Mouse (Mus musculus): ENCODE data around the gene Bahcc1.

Gene Bahcc1

DNA sequence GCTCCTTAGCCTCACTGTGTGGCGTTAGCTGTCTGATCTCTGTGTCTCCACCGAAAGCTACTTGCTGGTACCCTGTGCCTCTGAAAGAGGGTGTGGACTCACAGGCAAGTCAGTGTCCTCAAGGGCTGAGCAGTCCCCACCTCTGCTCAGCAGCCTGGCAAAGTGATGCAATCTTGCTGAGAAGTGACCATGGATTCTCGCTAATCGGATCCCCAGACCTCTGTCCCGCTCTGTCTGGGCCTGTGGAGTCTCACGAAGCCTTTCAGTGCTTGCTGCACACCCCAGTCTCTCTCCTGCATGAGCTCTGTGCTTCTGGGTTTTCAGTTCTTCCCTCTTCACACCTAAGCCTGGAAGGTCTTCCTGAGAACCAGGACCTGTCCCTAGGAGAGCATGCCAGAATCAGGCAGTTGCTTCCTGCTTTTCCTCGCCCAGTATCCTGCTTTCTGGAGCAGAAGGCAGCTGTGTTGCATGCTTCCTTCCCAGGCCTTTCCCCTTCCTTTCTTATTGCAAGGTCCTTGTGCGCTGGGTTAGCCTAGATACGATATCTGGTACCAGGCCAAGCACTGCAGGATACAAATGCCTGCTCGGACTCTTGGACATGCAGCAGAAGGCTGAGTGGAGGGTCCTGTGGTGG, 15.5 kb downstream of the Bahcc1 start:
- no peak for DNase-seq

DNA sequence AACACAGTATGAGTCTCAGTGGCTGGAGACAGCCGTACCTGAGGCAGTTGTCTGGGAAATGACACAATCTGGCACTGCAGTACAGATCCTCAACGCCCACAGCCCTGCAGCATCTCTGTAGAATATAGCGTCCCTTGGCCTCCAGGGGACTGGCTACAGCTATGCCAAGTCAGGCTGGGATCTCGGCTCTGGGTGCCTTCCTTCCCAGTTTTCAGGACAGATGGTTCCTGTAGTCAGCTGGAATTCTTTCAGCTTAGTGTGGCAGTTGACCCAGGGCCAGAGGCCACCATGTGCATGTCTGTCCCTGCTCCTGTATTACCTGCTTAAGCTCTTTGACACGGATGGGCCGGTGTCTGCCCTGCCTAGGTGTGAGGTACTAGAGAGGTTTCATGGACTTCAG, 16.2 kb downstream of the Bahcc1 start:
- DNase-seq, result peak in 1 of 2 experiments; percentile 50

DNA sequence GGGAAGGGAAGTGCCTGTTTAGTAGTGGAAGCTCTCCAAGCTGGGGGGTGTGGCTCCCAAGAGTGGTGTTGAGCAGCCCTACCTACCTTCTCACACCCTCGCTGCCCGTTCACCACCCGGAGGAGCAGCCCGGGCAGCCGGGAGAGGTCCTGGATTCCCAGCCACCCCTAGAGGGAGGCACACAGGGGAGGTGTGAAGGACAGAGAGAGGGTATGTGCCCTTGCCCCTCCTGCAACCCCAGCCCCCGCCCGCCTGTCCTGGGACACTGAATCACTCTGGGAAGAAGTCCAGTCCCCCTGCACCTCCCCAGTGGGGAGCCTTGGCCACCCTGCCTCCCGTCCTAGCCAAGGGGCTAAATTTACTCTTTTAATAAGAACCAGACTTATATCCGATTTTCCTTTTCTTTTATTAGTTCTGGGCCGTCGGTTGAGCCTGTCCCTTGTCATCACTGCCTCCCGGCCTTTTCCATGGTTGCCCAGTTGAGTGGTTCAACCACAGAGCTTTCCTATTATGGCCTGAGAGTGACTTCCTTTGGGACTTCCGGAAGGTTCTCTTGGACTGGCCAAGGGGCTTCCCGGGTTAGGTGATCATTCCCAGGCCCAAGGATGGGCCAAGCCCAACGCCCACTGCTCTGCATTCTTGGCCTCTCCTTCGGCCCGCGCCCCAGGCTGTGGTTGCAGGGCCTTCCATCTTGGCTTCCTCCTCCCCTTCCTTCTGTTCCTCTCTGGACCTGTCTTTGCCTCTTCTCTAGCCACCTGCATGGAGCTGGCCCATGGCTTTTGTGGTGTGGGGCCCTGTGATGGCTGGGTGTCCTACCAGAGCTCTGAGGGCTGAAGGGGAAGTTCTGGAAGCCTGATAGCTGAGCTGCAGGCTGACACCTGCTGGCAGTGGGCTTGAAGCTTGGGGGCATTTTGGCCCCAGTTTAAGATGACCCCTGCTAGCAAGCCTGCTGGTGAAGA, 18.5 kb downstream of the Bahcc1 start:
- DNase-seq, result no peak

DNA sequence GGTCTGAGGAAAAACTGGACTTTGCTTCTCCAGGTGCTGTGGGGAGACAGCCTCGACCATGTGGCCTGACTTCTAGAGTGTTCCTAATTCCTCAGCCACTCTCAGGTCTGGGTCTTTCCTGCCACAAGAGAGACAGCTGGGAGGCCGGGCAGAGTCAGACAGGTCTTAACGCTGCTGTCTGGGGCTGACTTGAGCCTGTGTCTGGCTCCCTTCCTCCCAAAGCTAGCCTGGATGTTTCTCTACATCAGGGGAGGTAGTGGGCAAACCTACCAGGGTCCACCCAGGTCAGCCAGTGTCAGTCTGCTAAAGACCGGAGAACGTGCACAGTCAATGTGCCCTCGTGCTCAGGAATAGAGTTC, 19.2 kb downstream of the Bahcc1 start:
- no peak for DNase-seq

DNA sequence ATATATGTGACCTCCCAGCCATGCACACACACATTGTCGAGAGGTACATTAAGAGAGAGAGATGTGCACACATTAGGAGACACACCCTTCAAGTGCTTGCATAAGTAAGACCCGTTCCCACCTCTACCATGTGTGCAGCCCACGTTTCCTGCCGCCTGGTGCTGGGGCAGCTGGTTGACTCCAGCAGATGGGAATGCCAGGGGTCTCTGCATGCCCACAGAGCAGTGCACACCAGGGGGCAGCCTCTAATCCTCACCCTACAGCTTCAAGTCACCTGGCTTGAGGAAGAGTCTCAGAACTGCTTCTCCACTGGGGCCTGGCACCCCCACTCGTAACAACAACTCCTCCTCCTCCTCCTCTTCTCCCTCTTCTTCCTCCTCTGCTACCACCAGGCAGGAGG, 19.7 kb downstream of the Bahcc1 start:
- no peak for DNase-seq

DNA sequence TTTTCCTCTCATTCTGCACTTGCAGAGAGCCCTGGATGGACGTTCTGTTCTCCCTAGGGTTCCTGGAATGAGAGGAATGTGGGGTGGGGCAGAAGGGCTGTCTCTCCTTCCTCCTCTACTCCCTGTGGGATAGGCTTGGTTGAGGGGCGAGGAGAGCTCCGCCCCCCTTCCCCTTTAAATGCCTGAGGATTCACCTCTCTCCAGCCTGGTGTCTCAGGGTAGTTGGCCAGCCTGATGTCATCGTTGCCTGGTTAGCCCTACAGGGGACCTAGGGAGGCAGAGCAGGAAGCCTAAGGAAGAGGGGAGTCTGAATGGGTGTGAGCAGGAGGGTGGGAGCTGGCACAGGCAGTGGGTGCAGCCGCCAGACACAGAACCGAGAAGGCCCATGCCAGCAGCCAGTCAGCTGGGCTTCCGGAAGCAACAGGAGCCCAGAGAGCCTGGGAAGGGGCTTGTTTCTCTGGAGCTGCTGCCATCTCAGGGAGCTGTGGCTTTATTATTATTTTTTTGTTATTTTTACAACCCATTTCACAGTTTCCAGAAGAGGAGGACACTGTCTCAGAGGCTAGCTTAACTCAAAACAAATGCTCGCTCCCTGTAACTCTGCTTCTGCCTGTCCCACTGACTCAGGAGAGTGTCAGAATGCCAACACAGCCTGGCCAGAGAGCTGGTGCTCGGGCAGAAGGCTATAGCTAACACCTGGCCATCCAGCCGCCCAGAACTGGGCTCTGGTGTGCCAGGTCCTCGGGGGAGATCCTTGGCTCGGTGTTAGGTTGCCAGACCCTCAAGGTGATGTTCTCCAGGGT, 20.3 kb downstream of the Bahcc1 start:
- peak in 1 of 2 experiments; percentile 52 for DNase-seq

DNA sequence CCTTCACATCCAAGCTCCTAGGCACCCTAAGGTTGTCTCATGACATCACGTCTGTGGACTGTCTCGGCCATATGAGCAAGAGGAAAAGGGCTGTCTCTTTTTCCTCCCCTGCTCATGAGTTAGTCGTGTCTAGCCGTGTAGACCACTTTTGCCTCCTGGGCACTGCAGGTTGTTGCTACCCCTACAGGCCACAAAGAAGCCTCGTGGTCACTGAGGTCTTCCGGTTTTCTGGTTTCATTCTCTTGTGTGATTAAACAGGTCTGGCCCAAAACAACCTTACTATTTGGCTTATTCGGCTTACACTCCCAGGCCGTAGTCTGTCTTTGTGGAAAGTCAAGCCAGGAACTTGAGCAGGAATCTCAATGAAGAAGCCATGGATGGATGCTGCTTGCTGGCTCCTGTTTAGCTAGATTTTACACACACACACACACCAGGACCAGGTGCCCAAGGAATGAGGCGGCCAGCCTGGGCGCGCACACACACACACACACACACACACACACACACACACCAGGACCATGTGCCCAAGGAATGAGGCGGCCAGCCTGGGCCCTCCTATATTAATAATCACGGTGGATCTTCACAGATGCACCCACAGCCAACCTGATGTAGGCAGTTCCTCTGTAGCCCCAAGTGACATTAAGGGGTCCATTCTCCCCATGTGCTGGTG, 21.0 kb downstream of the Bahcc1 start:
- DNase-seq, result no peak

DNA sequence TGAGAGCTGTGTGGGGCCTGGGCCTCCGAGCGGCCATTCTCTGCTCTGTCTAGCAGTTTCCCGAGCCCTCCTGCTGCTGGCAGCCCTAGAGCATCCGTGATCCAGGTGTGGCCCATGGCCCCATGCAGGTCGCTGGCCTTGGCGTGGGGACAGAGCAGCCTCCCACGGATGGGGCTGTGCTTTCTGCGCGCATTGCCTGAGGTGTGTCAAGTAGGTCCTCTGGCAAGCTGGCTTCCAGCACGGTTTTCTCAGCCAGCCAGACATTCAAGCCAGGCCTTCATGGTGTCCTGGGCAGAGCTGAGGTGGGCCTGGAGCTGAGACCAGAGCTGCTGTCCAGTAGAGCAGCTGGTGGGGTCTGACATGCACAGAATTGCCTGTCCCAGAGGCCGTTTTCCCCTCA, 21.7 kb downstream of the Bahcc1 start:
- peak in 1 of 2 experiments; percentile 43 for DNase-seq

DNA sequence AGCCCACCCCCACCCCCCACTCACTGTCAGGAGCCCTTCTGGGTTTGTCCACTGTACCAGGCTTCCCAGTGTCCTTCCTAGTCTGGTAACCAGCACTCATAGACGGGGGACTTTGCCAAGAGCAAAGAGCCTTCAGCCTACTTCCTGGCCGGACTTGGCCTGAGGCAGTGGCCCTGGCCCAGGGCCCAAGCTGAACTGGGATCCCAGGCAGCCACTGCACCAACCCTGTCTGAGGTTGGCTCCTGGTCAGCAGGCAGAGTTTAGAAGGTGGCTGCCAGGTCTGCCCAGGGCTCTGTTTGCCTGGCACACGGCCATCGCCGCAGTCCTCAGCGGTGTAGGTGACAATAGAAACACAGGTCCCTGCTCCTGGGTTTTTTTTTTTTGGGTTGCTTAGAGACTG, 22.3 kb downstream of the Bahcc1 start:
- DNase-seq, result peak; percentile 90 to 95

DNA sequence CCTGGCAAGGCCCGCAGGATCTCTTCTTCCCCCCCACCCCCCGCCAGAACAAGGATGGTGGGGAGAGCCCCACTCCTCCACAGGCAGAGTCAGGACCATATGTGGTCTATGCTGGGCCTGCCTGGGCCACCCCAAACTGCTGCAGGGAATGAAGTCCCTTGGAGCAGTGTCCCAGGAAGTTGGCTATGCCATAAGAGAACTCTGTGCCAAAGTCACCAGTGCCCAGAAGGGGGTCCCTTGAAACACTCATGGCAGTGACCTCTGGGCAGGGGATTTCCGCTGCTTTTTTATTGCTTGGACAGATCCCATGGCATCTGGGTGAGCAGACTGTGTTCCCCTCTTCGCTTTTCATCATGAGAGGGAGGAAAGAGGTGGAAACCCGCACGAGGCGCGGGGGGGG, 22.8 kb downstream of the Bahcc1 start:
- DNase-seq, result peak in 1 of 2 experiments; percentile 34

DNA sequence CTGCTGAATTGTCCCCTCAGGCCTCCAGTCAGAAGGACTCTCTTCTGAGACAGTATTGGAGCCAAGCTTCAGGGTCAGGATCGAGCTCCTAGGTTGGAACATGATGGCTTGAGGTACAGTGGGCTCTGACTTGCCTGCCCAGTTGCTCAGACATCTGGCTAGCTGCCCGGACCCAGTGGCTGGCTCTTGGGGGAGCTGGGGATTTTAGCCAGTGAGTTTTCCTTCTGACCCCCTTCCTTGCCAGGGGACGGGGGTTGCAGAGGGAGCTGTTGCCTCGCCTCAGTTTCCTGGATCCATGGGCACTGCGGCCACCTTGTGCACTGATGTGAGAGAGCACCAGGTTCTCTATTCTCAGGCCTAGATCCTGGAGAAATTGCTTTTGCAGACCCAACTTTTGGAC, 23.4 kb downstream of the Bahcc1 start:
- DNase-seq, result peak in 1 of 2 experiments; percentile 34

DNA sequence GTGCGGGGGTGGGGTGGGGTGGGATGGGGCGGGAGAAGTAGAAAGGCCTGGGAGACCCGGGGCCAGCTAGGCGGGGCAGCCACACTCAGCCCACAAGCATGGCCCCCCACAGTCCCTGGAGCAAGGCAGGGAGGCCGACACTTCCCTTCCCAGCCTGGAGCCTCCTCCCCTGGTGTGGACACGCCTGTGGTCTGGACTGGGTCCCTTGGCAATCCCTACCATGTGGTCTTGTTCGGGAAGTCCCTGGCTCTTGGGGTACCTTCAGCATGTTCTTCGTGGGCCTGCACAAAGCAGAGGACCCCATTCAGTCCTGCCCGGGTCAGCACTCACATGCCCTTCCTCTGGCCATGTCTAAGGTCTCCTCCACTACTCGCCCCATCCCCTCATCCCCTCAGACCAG, 23.8 kb downstream of the Bahcc1 start:
- DNase-seq, result no peak

DNA sequence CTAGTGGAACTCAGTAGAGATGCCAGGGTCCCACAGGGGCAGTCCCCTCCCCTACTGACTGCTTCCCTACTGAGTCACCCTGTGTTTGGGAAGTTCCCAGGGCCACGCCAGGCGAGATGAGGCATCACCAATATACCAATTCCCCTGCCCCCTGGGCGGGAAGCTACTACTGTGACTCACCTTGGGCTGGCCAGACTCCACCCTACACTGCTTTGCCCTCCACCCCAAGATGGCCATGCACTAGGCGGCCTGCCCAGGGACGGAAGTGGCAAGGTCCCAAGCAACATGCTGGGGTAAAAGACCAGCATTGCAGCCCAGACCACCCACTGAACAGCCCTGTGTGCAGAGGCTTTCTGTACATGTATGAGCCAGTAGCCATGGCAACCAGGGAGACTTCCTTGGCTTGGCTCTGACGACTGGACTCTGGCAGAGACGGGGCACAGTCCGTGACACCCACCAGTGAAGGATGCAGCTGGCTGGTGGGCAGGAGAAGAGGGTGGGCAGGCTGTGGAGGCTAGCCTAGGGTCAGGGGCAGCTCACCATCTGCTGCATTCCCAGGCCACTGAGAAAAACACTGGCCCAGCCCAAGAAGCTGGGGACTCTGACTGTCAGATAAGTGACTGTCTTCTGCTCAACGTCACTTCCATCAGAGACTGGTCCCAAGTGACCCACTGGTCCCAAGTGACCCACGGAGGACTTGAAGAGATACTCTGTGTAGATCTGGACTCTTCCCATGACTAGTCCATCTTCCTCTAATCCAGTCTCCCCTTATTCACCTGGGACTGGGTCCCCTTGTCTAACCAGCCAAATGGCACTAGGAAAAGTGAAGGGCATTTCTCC, 24.5 kb downstream of the Bahcc1 start:
- peak in 1 of 2 experiments; percentile 44 for DNase-seq

DNA sequence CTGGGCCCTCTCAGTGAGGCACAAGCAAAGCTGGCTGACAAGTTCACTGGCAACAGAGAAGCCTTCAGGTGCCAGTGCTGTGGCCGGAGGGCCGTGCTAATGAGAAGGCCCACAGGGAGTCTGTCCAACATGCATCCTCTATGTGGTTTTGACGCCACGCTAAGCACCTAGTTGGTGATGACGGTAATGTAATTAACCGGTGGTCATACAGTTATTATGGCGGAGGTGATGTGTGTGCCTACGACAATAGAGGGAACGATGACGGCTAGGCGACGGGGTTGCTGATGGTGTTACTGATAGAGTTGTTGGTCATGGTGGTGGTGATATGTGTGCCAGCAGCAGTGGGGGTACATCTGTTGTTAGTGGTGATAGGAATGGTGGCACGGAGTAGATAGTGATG, 25.2 kb downstream of the Bahcc1 start:
- no peak for DNase-seq

DNA sequence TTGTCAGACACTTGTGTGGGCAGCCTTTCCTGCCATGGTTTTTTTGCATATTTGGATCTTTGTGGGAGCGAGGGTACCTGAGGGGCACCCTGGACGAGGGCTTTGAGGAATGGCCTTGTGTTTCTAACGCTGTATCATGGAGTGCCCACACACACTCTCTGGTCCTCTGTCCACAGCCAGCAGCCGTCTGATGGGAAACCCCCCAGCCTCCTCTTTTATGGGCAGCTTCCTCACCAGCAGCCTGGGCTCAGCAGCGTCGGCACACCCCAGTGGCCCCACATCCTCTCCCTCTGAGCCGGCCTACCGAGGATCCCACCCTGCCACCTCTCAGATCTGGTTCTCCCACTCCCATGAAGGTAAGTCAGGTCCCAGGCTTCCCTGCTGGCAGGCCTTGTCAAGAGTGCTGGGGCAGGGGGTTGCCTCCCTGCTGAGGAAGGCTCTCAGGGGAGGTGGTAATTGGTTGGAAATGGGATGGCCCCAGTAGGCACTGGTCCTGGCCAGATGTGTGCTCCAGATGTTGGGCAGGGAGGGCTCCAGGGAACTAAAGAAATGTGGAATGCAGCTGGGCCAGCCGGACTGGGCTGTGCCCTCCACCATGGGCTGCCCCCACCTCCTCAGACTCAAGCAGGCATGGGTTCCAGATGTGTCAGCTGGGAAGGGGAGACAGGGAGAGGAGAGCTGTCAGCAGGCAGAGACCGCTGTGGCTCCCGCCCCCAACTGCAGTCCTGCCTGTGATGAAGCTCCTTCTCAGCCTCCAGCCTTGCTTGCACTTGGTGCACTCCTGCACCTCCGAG, 26.3 kb downstream of the Bahcc1 start:
- no peak for DNase-seq

DNA sequence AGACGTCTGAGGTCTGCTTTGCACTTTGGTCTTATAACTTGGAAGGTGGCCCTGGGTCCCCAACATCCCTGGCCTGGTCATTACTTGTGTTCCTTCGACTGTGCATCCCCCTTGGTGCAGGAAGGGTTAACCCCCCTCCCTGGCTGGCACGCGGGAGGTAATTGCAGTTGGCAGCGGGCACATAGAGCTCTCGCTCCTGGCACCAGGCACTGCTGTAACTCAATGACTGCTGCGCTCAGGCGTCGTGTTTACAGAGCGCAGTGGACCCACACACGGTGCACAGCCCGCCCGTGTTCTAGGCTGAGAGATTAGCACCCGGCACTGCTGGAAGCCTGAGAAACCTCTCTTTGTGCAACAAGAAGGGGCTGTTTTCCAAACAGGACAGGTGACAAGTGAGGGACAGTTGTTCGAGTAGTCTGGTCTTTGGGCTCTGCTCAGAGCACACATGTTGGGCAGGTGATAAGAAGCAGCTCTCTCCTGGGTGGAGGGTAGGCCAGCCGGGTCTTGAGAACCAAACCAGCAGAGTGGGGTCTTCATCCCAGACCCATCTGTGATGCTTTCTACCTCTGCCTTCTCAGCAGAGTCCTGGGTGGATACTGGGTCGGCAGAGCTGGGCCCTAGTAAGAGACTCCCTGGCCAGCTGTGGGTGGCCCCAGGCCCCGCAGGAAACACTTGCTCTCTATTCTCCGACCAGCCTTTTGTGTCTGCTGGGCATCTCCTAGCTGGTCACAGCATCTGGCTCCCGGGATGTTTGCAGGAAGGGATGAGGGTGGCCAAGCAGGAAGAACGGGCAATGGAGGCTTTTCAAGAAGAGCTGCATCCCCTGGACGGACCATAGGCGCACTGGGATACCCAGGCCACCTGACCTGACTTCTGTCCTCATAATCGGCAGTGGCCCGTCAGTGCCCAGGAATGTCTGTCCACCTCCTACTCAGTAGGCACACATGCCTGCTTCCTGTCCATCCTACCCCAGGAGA, 27.3 kb downstream of the Bahcc1 start:
- DNase-seq, result peak; percentile 49 to 60

DNA sequence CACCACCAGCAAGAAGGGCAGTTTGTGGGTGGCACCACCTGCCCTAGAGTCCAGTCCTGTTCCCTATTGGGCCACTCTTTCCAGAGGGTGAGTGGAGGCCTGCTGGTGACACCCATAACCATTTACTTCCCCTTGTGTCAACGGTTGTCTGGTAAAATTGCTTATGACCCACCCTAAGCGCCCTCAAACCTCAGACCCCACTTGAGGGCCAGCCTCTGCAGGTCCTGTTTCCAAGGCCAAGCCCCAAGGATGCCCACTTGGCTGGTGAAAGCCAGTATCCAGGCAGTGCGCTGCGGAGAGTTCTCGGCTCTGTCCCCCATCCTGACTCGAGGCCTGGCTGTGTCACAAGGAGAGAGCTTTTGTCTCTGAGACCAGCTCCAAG, 28.0 kb downstream of the Bahcc1 start:
- no peak for DNase-seq

DNA sequence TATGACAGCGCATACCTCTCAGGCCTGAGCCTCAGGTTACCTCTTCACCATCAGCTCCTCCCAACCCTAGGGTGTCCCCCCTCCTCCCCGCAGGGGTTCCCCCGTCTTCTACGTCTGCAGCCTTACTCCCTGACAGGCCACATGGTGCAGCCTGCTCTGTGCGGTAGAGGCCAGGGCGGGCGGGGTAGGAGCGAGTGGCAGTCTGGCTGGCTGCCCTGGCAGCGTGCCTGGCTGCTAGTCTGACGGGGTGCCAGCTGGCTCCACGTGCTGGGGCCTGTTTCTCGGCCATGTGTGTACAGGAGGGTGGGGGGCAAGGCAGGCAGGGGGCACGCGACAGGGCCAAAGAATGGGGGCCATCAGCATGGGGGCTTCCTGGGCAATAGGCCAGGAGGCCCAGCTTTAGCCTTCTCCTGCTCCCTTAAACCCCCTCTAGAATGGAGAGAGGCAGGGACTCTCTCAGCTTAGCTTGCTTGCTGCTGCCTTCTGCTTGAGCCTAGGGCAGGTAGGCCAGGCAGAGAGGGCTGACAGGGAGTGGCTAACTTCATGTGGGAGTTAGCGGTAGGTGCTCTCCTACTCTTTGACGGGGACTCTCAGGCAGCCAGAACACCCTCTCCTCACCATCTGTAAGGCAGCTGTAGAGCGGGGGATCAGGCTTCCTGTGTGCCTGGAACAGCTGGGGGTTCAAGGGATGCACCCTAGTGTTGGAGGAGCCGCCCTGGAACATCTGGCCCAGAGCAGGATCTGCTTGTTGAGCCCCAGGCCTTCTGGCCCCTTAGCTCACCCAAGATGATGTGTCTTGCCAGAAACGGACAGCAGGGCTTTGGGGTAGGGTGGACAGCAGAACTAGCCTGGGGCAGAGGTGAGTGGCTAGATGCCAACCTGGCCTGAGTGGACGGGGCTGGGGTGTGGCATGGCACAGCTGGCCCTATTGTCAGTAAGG, 28.9 kb downstream of the Bahcc1 start:
- DNase-seq, result peak; percentile 100
